Mouse (Mus musculus) neural tube, embryonic 13.5 days (tissue): ENCODE data around the gene Mboat7. TPM values are rescaled to one million over a fixed set of nuclear protein-coding genes. Genes with fewer than 3 reads are reported as not detected.
"Not testable (repeated sequence)": the region's sequence is repeated elsewhere in the genome, so short reads cannot be mapped to it uniquely, and the experiment has no call there.

ENCODE experiments used
- ATAC-seq: fragments of 200-750 bp; cut with Nextera tagmentation; 2 replicates; pipeline ENCODE4 v1.8.0; 2017; ENCODE audit warnings: low read depth, mild to moderate bottlenecking, moderate TSS enrichment, moderate library complexity
- H3K27ac ChIP-seq: fragments of 300-500 bp; sonication (generic); replicated peaks from 2 replicates; pipeline ENCODE4 v1.5.1; 2015; ENCODE audit warnings: moderate library complexity, mild to moderate bottlenecking, inconsistent platforms
- H3K27me3 ChIP-seq: fragments of 300-500 bp; sonication (generic); 2 replicates; pipeline ENCODE4 v1.6.1; 2015; ENCODE audit warnings: mild to moderate bottlenecking, inconsistent platforms
- H3K36me3 ChIP-seq: fragments of 300-500 bp; sonication (generic); 2 replicates; pipeline ENCODE4 v1.6.1; 2015; ENCODE audit warnings: mild to moderate bottlenecking, inconsistent platforms
- H3K4me1 ChIP-seq: fragments of 300-500 bp; sonication (generic); replicated peaks from 2 replicates; pipeline ENCODE4 v1.6.1; 2015; ENCODE audit warnings: inconsistent platforms
- H3K4me2 ChIP-seq: fragments of 300-500 bp; sonication (generic); 2 replicates; pipeline ENCODE4 v1.6.1; 2015; ENCODE audit warnings: inconsistent platforms, mild to moderate bottlenecking, moderate library complexity
- H3K4me3 ChIP-seq: fragments of 300-500 bp; sonication (generic); 2 replicates; pipeline ENCODE4 v1.5.1; 2015; ENCODE audit warnings: mild to moderate bottlenecking, inconsistent platforms
- H3K9ac ChIP-seq: fragments of 300-500 bp; sonication (generic); 2 replicates; pipeline ENCODE4 v1.6.1; 2015; ENCODE audit warnings: moderate library complexity, mild to moderate bottlenecking, inconsistent platforms
- H3K9me3 ChIP-seq: fragments of 300-500 bp; sonication (generic); 2 replicates; pipeline ENCODE4 v1.6.1; 2016; ENCODE audit warnings: inconsistent platforms
- WGBS: fragments of 180-500 bp; shearing (Covaris S2); methylation state at CpG from one replicate; pipeline ENCODE4 v1.1.7; 2015; 5-methylcytosine and 5-hydroxymethylcytosine counted together
- polyA plus RNA-seq: library from polyadenylated mRNA; unstranded; fragments of >200 nt; fragmentation: Nextera tagmentation; extraction: Ambion mirVana; gene quantifications from 2 replicates; pipeline ENCODE4 v1.2.1, GENCODE M21; 2015

Mboat7 gene
- 58.7 and 64.6 TPM in 2 replicates for polyA plus RNA-seq

GRCm38 (mm10) chr7:3692987-3693808 is at the start of gene Mboat7:
Gene Mboat7 (minus strand): TSS chr7:3693523.
- Histone ChIP-seq H3K4me3 (peak within 1 kb of the TSS; percentile 80), H3K4me2 (peak within 1 kb of the TSS; percentile 81), H3K27ac (peak within 1 kb of the TSS; percentile 94), H3K36me3 (peaks cover 31% of the 10 kb centered on the region), H3K4me1 (peaks cover 40% of the 10 kb centered on the region), H3K27me3 (no peaks in the 10 kb centered on the region), H3K9me3 (no peaks in the 10 kb centered on the region), H3K9ac (peak within 1 kb of the TSS; percentile 92)
- peak; percentile 93 for ATAC-seq
- under 1% methylated on average over 55 of the region's 55 CpGs for WGBS

- H3K36me3 ChIP-seq, H3K4me3 ChIP-seq, H3K9ac ChIP-seq, H3K27me3 ChIP-seq, ATAC-seq, H3K27ac ChIP-seq, H3K4me1 ChIP-seq, H3K4me2 ChIP-seq, H3K9me3 ChIP-seq: not testable (repeated sequence)
- no CpG with 5 or more reads among the region's 1 CpGs for WGBS
Observed at GRCm38 (mm10) chr7:3732675-3733074, 39.4 kb upstream of the Mboat7 start.

- not testable (repeated sequence) for H3K9me3 ChIP-seq, ATAC-seq, H3K9ac ChIP-seq
Observed at GRCm38 (mm10) chr7:3725459-3725858, 32.1 kb upstream of the Mboat7 start.

DNA sequence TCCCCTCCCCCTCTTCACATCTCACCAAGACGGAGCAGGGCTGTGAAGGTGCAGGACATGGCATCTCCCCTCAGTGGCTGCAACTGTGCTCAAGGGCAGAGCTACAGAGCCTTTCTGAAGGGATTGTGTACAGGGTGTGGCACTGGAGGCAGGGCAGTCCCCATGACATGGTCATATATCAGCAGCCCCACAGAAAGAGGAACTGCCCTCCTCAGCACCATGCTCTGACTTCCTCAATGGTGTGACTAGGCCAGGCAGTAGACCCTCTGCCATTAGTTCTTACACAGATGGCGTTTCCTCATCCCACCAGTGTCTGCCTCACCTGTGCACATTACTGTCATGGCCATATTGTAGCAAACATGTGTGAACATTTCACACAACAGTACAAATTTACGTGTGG is 26.9 kb upstream of the Mboat7 start, which contains the start of gene Pirb:
Pirb (minus strand) TSS at position 124 of the 400 bp plus-strand sequence.
- not testable (repeated sequence) for H3K4me1 ChIP-seq, H3K9ac ChIP-seq, H3K27me3 ChIP-seq, H3K36me3 ChIP-seq, H3K27ac ChIP-seq, H3K4me2 ChIP-seq, H3K9me3 ChIP-seq, H3K4me3 ChIP-seq, ATAC-seq
- 69% methylated on average over 1 of the region's 3 CpGs for WGBS

More at GRCm38 (mm10) chr7:3725459-3725858, 32.1 kb upstream of the Mboat7 start:
- not testable (repeated sequence) for H3K4me2 ChIP-seq, H3K36me3 ChIP-seq, H3K27ac ChIP-seq, H3K4me3 ChIP-seq, H3K4me1 ChIP-seq, H3K27me3 ChIP-seq

GRCm38 (mm10) chr7:3715249-3715648 is 21.9 kb upstream of the Mboat7 start:
- Histone ChIP-seq H3K27me3 (no peaks in the 10 kb centered on the region), H3K4me3 (no peak overlapping the region), H3K4me1 (no peaks in the 10 kb centered on the region), H3K9me3 (no peaks in the 10 kb centered on the region), H3K4me2 (no peak overlapping the region), H3K9ac (no peak overlapping the region), H3K27ac (no peak overlapping the region), H3K36me3 (no peaks in the 10 kb centered on the region)
- no peak for ATAC-seq
- 52% methylated on average over 1 of the region's 1 CpGs for WGBS

DNA sequence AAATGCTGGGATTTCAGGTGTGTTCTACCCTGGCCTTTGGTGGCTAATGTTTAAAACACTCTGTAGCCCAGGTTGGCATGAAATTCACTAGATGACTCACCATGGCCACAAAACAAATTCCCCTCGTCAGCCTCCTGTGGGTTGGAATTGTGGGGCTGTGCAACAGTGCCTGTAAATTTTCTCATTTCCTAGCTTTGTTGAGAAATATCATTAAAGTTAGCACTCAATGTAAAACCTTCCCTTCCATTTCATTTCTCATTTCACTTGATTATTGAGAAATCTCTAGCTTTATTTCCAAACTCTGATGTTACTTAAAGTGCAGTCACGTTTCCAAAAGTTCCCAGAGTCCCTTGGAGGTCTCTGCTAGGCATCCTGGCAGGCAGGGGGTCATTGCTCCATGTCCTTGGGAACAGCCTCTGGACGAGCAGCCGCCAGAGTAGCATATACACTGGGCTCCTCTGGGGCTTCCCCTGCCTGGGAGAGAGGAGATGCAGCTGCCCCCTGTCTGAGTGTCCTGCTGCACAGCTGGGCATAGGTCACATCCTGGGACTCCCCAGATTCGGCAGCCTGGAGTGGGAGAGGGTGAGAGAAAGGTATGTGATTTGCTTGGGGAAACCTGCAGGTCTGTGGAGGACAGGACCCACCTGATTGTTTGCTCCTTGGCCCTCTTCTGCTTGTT is 19.1 kb upstream of the Mboat7 start:
- Histone ChIP-seq H3K4me1 (no peaks in the 10 kb centered on the region), H3K9ac (no peak overlapping the region), H3K27ac (no peak overlapping the region), H3K9me3 (no peaks in the 10 kb centered on the region), H3K4me2 (no peak overlapping the region), H3K27me3 (no peaks in the 10 kb centered on the region), H3K36me3 (peaks cover 11% of the 10 kb centered on the region), H3K4me3 (no peak overlapping the region)
- WGBS = 43% methylated on average over 5 of the region's 5 CpGs
- ATAC-seq = no peak

DNA sequence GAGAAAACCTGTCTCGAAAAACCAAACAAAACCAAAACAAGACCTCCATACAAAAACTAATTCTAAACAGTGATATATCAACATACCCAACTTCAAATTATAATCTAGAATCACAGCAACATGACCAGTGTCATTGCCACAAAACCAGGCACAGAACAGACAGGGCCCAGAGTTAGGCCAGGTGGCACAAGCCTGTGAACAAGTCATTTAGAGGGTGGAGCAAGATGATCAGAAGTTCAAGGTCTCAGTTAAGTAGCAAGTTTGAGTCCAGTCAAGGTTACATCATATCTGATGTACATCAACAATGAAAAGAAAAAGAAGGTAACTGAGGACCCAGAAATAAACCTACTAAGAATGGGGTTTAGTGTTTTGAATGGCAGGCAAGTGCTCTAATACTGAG is 15.7 kb upstream of the Mboat7 start:
- 67% methylated on average over 1 of the region's 1 CpGs for WGBS
- H3K27me3 ChIP-seq = no peaks in the 10 kb centered on the region
- no peak for ATAC-seq

GRCm38 (mm10) chr7:3708447-3708980 is 15.2 kb upstream of the Mboat7 start:
- H3K4me2 ChIP-seq, H3K9me3 ChIP-seq, ATAC-seq, H3K4me3 ChIP-seq, H3K27me3 ChIP-seq, H3K27ac ChIP-seq, H3K9ac ChIP-seq: not testable (repeated sequence)
- H3K36me3 ChIP-seq = peaks cover 26% of the 10 kb centered on the region
- WGBS = 32% methylated on average over 5 of the region's 5 CpGs
- peaks cover 24% of the 10 kb centered on the region for H3K4me1 ChIP-seq

More for the DNA sequence above, 15.7 kb upstream of the Mboat7 start:
- Histone ChIP-seq H3K9ac (no peak overlapping the region), H3K4me1 (peaks cover 23% of the 10 kb centered on the region), H3K4me3 (no peak overlapping the region), H3K4me2 (no peak overlapping the region), H3K9me3 (no peaks in the 10 kb centered on the region), H3K36me3 (peaks cover 26% of the 10 kb centered on the region), H3K27ac (no peak overlapping the region)

DNA sequence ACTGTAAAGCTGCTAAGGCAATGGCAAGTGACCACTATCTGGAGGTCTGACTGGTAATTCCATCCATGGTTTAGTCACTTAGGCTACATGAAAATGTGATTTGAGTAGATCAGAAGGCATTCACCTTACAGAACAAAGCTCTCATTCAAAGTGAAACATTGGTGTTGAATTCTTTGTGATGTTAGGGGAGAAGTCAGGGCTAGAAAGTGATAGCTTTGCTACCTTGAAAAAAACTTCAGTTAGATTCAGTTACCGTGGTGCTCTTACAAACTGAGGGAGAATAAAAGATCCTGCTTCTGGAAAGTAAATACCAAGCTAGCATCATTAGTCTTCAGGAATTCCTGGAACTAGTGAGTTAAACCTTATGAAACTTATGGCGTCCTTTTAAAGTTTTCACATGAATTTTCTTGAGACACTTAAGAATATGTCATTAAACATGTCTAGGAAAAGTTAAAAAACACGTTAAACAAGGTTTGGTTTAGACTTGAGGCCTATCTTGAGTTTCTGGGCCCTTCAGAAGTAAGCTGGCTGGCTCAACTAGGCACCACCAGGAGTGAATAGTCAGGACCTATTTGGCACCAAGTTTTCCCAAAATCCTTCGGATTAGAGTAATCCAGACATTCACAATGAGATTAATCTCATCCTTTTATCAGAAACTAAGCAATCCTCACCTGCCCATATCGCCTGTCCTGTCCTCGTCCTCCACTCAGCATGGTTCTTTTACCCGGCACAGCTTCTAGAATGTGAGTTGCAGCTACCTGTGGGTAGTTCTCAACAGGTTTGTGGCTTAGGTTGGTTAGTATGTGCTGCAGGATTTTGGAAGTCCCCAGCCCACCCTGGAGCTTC is 14.5 kb upstream of the Mboat7 start:
- Histone ChIP-seq H3K4me3 (no peak overlapping the region), H3K27me3 (no peaks in the 10 kb centered on the region), H3K4me2 (no peak overlapping the region), H3K9me3 (no peaks in the 10 kb centered on the region), H3K4me1 (peaks cover 30% of the 10 kb centered on the region), H3K27ac (no peak overlapping the region), H3K36me3 (peaks cover 26% of the 10 kb centered on the region), H3K9ac (no peak overlapping the region)
- WGBS = 30% methylated on average over 7 of the region's 7 CpGs
- ATAC-seq = no peak

GRCm38 (mm10) chr7:3707027-3707426 is 13.7 kb upstream of the Mboat7 start:
- Histone ChIP-seq H3K27ac (no peak overlapping the region), H3K4me2 (peak overlapping the region; percentile 99), H3K27me3 (no peaks in the 10 kb centered on the region), H3K4me1 (peaks cover 30% of the 10 kb centered on the region), H3K9me3 (no peaks in the 10 kb centered on the region), H3K9ac (peak overlapping the region; percentile 12; the same call in 1 of the 2 replicates), H3K36me3 (peaks cover 27% of the 10 kb centered on the region), H3K4me3 (0 out of 2 replicates have a peak overlapping the region, but pooled peaks have one; percentile 8)
- 65% methylated on average over 4 of the region's 4 CpGs for WGBS
- no peak for ATAC-seq

- Histone ChIP-seq H3K9me3 (no peaks in the 10 kb centered on the region), H3K27ac (no peak overlapping the region), H3K4me3 (peak overlapping the region; percentile 90), H3K27me3 (no peaks in the 10 kb centered on the region), H3K4me2 (peak overlapping the region; percentile 99), H3K4me1 (peaks cover 30% of the 10 kb centered on the region), H3K36me3 (peaks cover 30% of the 10 kb centered on the region), H3K9ac (peak overlapping the region; percentile 93)
- WGBS = 61% methylated on average over 11 of the region's 11 CpGs
- ATAC-seq = no peak
Observed at GRCm38 (mm10) chr7:3706343-3706934, 13.1 kb upstream of the Mboat7 start.
